Mouse (Mus musculus) forebrain, embryonic 12.5 days (tissue): ENCODE measurements around the gene Slc37a2. TPM values are rescaled to one million over a fixed set of nuclear protein-coding genes. Genes with fewer than 3 reads are reported as not detected.

Experiments
- ATAC-seq: fragments of 200-750 bp; cut with Nextera tagmentation; 2 replicates; pipeline ENCODE4 v1.8.0; 2017; ENCODE audit warnings: moderate TSS enrichment; ENCODE audit not compliant: low FRiP score
- H3K27ac ChIP-seq: fragments of 300-500 bp; sonication (generic); 2 replicates; pipeline ENCODE4 v1.5.1; 2016; ENCODE audit warnings: mild to moderate bottlenecking
- H3K27me3 ChIP-seq: fragments of 300-500 bp; sonication (generic); 2 replicates; pipeline ENCODE4 v1.6.1; 2016; ENCODE audit warnings: mild to moderate bottlenecking
- H3K36me3 ChIP-seq: fragments of 300-500 bp; sonication (generic); replicated peaks from 2 replicates; pipeline ENCODE4 v1.6.1; 2016; ENCODE audit warnings: mild to moderate bottlenecking
- H3K4me1 ChIP-seq: fragments of 300-500 bp; sonication (generic); 2 replicates; pipeline ENCODE4 v1.6.1; 2016
- H3K4me2 ChIP-seq: fragments of 300-500 bp; sonication (generic); 2 replicates; pipeline ENCODE4 v1.6.1; 2016; ENCODE audit warnings: mild to moderate bottlenecking, moderate library complexity
- H3K4me3 ChIP-seq: fragments of 300-500 bp; sonication (generic); replicated peaks from 2 replicates; pipeline ENCODE4 v1.5.1; 2016; ENCODE audit warnings: mild to moderate bottlenecking
- H3K9ac ChIP-seq: fragments of 300-500 bp; sonication (generic); 2 replicates; pipeline ENCODE4 v1.6.1; 2016; ENCODE audit warnings: mild to moderate bottlenecking
- H3K9me3 ChIP-seq: fragments of 300-500 bp; sonication (generic); 2 replicates; pipeline ENCODE4 v1.6.1; 2016
- WGBS: fragments of 180-500 bp; shearing (Covaris S2); methylation state at CpG from one replicate; pipeline ENCODE4 v1.1.7; 2016; 5-methylcytosine and 5-hydroxymethylcytosine counted together
- polyA plus RNA-seq: library from polyadenylated mRNA; unstranded; fragments of >200 nt; fragmentation: Nextera tagmentation; extraction: Ambion mirVana; gene quantifications from 2 replicates; pipeline ENCODE4 v1.2.1, GENCODE M21; 2016

Gene Slc37a2
- polyA plus RNA-seq, 1 experiment from 2014 or later: 1.1 TPM

GRCm38 (mm10) chr9:37203884-37204283 lies 51.7 kb downstream of the Slc37a2 start:
- H3K4me1 ChIP-seq: peaks cover 22% of the 10 kb centered on the region
- H3K27ac ChIP-seq: no peak overlapping the region
- no peaks in the 10 kb centered on the region for H3K9me3 ChIP-seq
- H3K4me3 ChIP-seq: no peak overlapping the region
- 30% methylated on average over 5 of the region's 5 CpGs for WGBS
- ATAC-seq: no peak
- no peaks in the 10 kb centered on the region for H3K27me3 ChIP-seq
- no peaks in the 10 kb centered on the region for H3K36me3 ChIP-seq
- H3K4me2 ChIP-seq: no peak overlapping the region
- no peak overlapping the region for H3K9ac ChIP-seq

GRCm38 (mm10) chr9:37200414-37200813 lies 55.1 kb downstream of the Slc37a2 start:
- 0 out of 2 replicates have a peak, but pooled peaks cover 3% of the 10 kb centered on the region for H3K27me3 ChIP-seq
- H3K4me3 ChIP-seq: no peak overlapping the region
- no peak overlapping the region for H3K9ac ChIP-seq
- H3K36me3 ChIP-seq: no peaks in the 10 kb centered on the region
- WGBS: 87% methylated on average over 5 of the region's 5 CpGs
- H3K4me2 ChIP-seq: no peak overlapping the region
- peaks cover 9% of the 10 kb centered on the region for H3K4me1 ChIP-seq
- H3K9me3 ChIP-seq: no peaks in the 10 kb centered on the region
- no peak overlapping the region for H3K27ac ChIP-seq
- no peak for ATAC-seq

GRCm38 (mm10) chr9:37197067-37197466 lies 58.5 kb downstream of the Slc37a2 start:
- no peak overlapping the region for H3K4me2 ChIP-seq
- H3K27me3 ChIP-seq: 0 out of 2 replicates have a peak, but pooled peaks cover 3% of the 10 kb centered on the region
- H3K36me3 ChIP-seq: no peaks in the 10 kb centered on the region
- no peak overlapping the region for H3K4me3 ChIP-seq
- no peaks in the 10 kb centered on the region for H3K9me3 ChIP-seq
- 87% methylated on average over 4 of the region's 4 CpGs for WGBS
- no peak overlapping the region for H3K27ac ChIP-seq
- no peak overlapping the region for H3K9ac ChIP-seq
- ATAC-seq: no peak
- H3K4me1 ChIP-seq: no peaks in the 10 kb centered on the region

GRCm38 (mm10) chr9:37188024-37188423 lies 67.5 kb downstream of the Slc37a2 start:
- H3K9me3 ChIP-seq: no peaks in the 10 kb centered on the region
- H3K36me3 ChIP-seq: no peaks in the 10 kb centered on the region
- H3K4me3 ChIP-seq: no peak overlapping the region
- no peak overlapping the region for H3K4me2 ChIP-seq
- H3K27me3 ChIP-seq: no peaks in the 10 kb centered on the region
- peaks cover 3% of the 10 kb centered on the region for H3K4me1 ChIP-seq
- ATAC-seq: no peak
- H3K9ac ChIP-seq: no peak overlapping the region
- WGBS: 91% methylated on average over 3 of the region's 3 CpGs
- H3K27ac ChIP-seq: no peak overlapping the region

- ATAC-seq: no peak
- Histone ChIP-seq H3K27ac (no peak overlapping the region), H3K9me3 (no peaks in the 10 kb centered on the region), H3K4me2 (no peak overlapping the region), H3K4me1 (peaks cover 5% of the 10 kb centered on the region), H3K36me3 (no peaks in the 10 kb centered on the region), H3K4me3 (no peak overlapping the region), H3K9ac (no peak overlapping the region), H3K27me3 (no peaks in the 10 kb centered on the region)
- 94% methylated on average over 5 of the region's 5 CpGs for WGBS
Observed at GRCm38 (mm10) chr9:37187407-37187806, 68.1 kb downstream of the Slc37a2 start.

GRCm38 (mm10) chr9:37183176-37183575 lies 72.4 kb downstream of the Slc37a2 start:
- no peak overlapping the region for H3K4me2 ChIP-seq

GRCm38 (mm10) chr9:37181596-37181995 lies 73.9 kb downstream of the Slc37a2 start:
- Histone ChIP-seq H3K36me3 (no peaks in the 10 kb centered on the region), H3K27me3 (no peaks in the 10 kb centered on the region), H3K4me1 (peaks cover 54% of the 10 kb centered on the region), H3K9ac (no peak overlapping the region), H3K9me3 (no peaks in the 10 kb centered on the region), H3K4me3 (no peak overlapping the region), H3K27ac (no peak overlapping the region), H3K4me2 (no peak overlapping the region)
- ATAC-seq: no peak
- WGBS: 21% methylated on average over 5 of the region's 5 CpGs

More at GRCm38 (mm10) chr9:37183176-37183575, 72.4 kb downstream of the Slc37a2 start:
- 55% methylated on average over 2 of the region's 2 CpGs for WGBS
- no peaks in the 10 kb centered on the region for H3K36me3 ChIP-seq
- peaks cover 40% of the 10 kb centered on the region for H3K4me1 ChIP-seq
- no peak overlapping the region for H3K4me3 ChIP-seq
- H3K27ac ChIP-seq: no peak overlapping the region
- H3K27me3 ChIP-seq: no peaks in the 10 kb centered on the region
- no peak overlapping the region for H3K9ac ChIP-seq
- ATAC-seq: no peak
- no peaks in the 10 kb centered on the region for H3K9me3 ChIP-seq

- no peak for ATAC-seq
- H3K4me1 ChIP-seq: peaks cover 57% of the 10 kb centered on the region
- H3K36me3 ChIP-seq: no peaks in the 10 kb centered on the region
- WGBS: 88% methylated on average over 4 of the region's 4 CpGs
- peaks cover 8% of the 10 kb centered on the region for H3K27me3 ChIP-seq
- H3K4me2 ChIP-seq: 0 out of 2 replicates have a peak overlapping the region, but pooled peaks have one; percentile 6
- H3K27ac ChIP-seq: peak overlapping the region; percentile 48
- H3K9me3 ChIP-seq: no peaks in the 10 kb centered on the region
- H3K4me3 ChIP-seq: no peak overlapping the region
- no peak overlapping the region for H3K9ac ChIP-seq
Observed at GRCm38 (mm10) chr9:37179596-37179995, 75.9 kb downstream of the Slc37a2 start.

- Histone ChIP-seq H3K27me3 (peaks cover 11% of the 10 kb centered on the region), H3K27ac (peak overlapping the region; percentile 48), H3K9me3 (no peaks in the 10 kb centered on the region), H3K4me1 (peaks cover 57% of the 10 kb centered on the region), H3K9ac (no peak overlapping the region), H3K4me3 (no peak overlapping the region), H3K36me3 (no peaks in the 10 kb centered on the region), H3K4me2 (peak overlapping the region; percentile 6; the same call in 1 of the 2 replicates)
- peak; percentile 75 for ATAC-seq
- 10% methylated on average over 4 of the region's 4 CpGs for WGBS
Observed at GRCm38 (mm10) chr9:37178911-37179310, 76.6 kb downstream of the Slc37a2 start.

Other genes with a start within 250 kb of the Slc37a2 start
- gene Pknox2, start 108.3 kb downstream of the Slc37a2 start, polyA plus RNA-seq: 27.1 and 29.5 TPM in 2 replicates
- 12.0 and 13.6 TPM in 2 replicates for gene Tmem218, start 47.5 kb downstream of the Slc37a2 start, polyA plus RNA-seq
- 11.1 and 11.6 TPM in 2 replicates for gene Ccdc15, start 92.7 kb upstream of the Slc37a2 start, polyA plus RNA-seq
- gene Hepacam, start 111.6 kb upstream of the Slc37a2 start, polyA plus RNA-seq: 0.08 and 0.18 TPM in 2 replicates
- gene Robo4, start 146.2 kb upstream of the Slc37a2 start, polyA plus RNA-seq: 4.8 and 5.4 TPM in 2 replicates
- gene Robo3, start 177.5 kb upstream of the Slc37a2 start, polyA plus RNA-seq: 22.7 and 24.1 TPM in 2 replicates
- gene Msantd2, start 233.6 kb upstream of the Slc37a2 start, polyA plus RNA-seq: 46.9 and 47.3 TPM in 2 replicates